Mouse (Mus musculus) A20 (cell line): ENCODE measurements around the gene Gm20661.
A peak's percentile ranks its signal among the peaks of the same experiment; 100 is the strongest.
"Not testable (repeated sequence)": the region's sequence is repeated elsewhere in the genome, so short reads cannot be mapped to it uniquely, and the experiment has no call there.

Experiments
- DNase-seq: peaks from one replicate; pipeline ENCODE4 v3.0.0-alpha.2; 2011; ENCODE audit warnings: low read depth, low spot score

Gene Gm20661

GRCm38 (mm10) chr9:107996049-107996448, 13.2 kb downstream of the Gm20661 start, which contains the start of gene Gm20662:
Gm20662 (plus strand) TSS chr9:107996349.
- no peak for DNase-seq

DNA sequence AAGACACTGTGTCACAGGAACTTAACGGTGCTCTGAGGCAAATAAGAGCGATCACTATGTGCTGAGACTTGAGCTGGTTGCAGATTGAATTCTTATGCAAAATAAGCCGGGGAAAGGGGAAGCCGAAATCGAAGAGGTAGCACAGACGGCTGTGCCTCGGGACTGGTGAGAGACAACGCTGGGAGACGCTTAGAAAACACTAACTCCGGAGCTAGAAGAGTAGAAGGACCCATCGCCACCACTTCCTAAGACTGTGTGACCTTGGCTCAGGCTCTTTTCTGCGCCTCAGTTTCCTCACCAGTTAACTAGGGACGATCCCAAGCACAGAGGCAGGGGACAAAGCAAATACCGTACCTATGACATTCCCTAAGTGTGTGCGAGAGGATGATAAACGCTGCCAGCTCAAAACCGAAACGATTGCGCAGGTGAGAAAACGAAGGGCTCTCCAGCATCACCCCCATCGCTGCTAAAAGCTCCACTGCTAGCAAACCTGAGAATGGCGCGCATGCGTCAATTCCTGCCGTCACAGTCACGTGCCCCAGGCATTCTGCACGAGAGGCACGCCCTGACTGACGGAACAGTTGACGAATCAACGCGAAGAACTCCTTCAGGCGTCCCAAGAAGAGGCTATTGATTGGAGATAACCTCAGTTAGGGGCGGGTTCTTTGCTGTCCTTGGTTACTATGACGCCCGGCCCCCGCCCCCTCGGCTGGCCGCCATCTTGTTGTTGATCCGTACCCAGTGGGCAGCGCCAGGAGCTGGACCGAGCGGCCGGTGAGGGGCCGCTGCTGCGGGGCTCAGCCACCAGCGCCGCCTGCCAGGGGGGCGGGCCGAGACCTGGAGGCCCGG, 19.3 kb downstream of the Gm20661 start, which contains the start of gene Ip6k1:
Gene Ip6k1, plus strand, starts transcription at position 580 of the 849 bp plus-strand sequence.
- DNase-seq, result peak; percentile 100

- DNase-seq, result peak; percentile 58
These were observed 20.1 kb downstream of the Gm20661 start for GRCm38 (mm10) chr9:108002778-108003530.

- DNase-seq, result no peak
These were observed 20.7 kb downstream of the Gm20661 start for GRCm38 (mm10) chr9:108003531-108003890.

DNA sequence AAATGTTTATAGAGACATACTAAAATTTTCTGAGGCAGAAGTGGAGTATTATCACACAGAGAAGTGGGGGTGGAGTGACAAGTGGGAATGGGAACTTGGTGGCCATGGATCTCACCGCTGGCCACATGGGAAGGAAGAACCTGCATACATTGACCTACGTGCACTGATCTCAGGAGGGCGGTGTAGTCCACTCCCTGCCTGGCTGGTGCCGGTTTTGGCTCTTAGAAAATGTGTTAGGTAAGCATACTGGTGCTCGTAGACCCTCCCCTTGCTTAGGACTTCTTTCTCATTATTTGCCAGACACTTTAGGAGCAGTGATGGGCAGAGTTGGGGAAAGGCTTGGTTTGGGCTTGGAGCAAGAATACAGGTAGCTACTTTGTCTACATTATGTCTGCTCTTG, 25.2 kb downstream of the Gm20661 start:
- DNase-seq, result no peak

DNA sequence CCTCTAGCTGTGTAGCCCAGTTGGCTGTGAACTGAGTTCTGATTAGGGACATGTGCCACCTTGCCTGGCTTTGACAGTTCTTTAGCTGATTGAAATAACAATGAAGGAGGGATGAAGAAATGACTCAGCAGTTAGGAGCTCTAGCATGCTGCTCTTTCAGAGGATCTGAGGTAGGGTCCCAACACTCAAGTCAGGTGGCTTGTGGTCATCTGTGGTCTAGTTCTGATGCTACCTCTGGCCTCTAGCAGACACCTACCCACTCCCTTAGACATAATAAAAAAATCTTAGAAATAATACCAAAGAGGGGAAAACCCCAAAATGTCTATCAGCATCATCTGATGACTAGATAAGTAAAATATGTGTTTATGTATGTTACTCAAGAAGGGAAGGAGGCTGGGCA, 27.5 kb downstream of the Gm20661 start:
- DNase-seq, result no peak

- DNase-seq, result not testable (repeated sequence)
These were observed 30.7 kb downstream of the Gm20661 start for GRCm38 (mm10) chr9:108013577-108013976.

- DNase-seq, result no peak
These were observed 34.3 kb downstream of the Gm20661 start for GRCm38 (mm10) chr9:108017127-108017526.

DNA sequence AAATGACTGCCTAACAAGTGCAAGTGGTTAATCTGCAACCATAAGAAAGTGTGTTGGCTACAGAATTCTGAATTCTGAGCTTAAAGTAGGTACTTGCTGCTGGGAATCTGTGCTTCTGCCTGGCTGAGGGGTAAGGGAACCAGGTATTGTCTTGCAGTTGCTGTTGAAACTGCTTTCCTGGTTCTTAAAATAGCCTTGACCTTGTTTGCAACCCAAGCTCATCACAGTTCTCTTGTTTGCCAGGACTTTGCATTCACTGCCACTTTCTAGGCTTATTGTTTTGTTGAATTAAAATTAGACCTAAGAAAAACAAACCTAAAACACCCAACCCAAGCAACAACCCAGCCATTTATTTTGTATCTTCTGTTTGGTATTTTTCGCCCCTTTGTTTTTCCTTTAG, 37.9 kb downstream of the Gm20661 start:
- DNase-seq, result no peak

- DNase-seq, result no peak
These were observed 40.4 kb downstream of the Gm20661 start for GRCm38 (mm10) chr9:108023216-108023615.

GRCm38 (mm10) chr9:108026584-108026983, 43.7 kb downstream of the Gm20661 start:
- DNase-seq, result peak; percentile 37

DNA sequence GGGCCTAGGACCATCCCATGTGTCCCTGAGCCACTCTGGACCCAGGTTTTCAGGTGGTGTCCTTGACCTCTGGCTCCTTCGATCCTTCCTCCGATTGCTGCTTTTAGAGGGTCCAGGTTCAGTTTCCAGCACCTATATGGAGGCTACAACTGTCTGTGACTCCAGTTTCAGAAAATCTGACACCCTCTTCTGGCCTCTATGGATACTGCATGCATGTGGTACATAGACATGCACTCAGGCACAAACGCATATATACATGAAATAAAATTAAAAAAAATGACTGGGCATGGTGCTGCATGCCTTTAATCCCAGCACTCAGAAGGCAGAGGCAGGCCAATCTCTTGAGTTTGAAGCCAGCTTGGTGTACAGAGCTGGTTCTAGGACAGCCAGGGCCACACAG, 45.0 kb downstream of the Gm20661 start:
- DNase-seq, result no peak

- DNase-seq, result no peak
These were observed 49.3 kb downstream of the Gm20661 start for GRCm38 (mm10) chr9:108032126-108032525.

- peak; percentile 87 for DNase-seq
These were observed 52.7 kb downstream of the Gm20661 start for GRCm38 (mm10) chr9:108035331-108036156.
